ENCODE assay signal across 7 mouse cellular contexts in genomic region chr11:98786359-98787214, GRCm38 (mm10). TPM values are rescaled to one million over a fixed set of nuclear protein-coding genes. Genes with fewer than 3 reads are reported as not detected.
DNase-seq lines count a peak whose midpoint lies in the region; ATAC-seq and TF ChIP-seq lines count a peak whose summit lies in the region.

No protein-coding gene starts in this region.

- no peaks in the 10 kb centered on the region for H3K36me3 ChIP-seq in intestine, postnatal 0 days (ENCODE audit: control insufficient read depth, insufficient read depth)
- H3K36me3 ChIP-seq in midbrain, embryonic 10.5 days, result no peaks in the 10 kb centered on the region

- ATAC-seq in intestine, postnatal 0 days, result peak; percentile 38

- peak; percentile 91 for TF ChIP-seq CTCF in intestine, postnatal 0 days (IDR thresholded peaks at IDR 0.05; ENCODE audit: low read depth)

- H3K9me3 ChIP-seq in intestine, postnatal 0 days (ENCODE audit: control insufficient read depth), result no peaks in the 10 kb centered on the region
- no peaks in the 10 kb centered on the region for H3K9me3 ChIP-seq in midbrain, embryonic 10.5 days (replicated peaks)

- no peaks in the 10 kb centered on the region for H3K27me3 ChIP-seq in intestine, postnatal 0 days (replicated peaks; ENCODE audit: control insufficient read depth, insufficient read depth, low read length)
- H3K27me3 ChIP-seq in midbrain, embryonic 10.5 days (ENCODE audit: low read depth, poor library complexity, severe bottlenecking), result peaks cover 19% of the 10 kb centered on the region

- intact Hi-C loops in left cerebral cortex, postnatal 36 days (cut with DNase I), result loop anchor here (2.0 to 5.0 kb wide), 3 partner anchors 46 to 86 kb away; partner anchors contain the start of genes Csf3 and Thra

- H3K4me3 ChIP-seq in intestine, postnatal 0 days (ENCODE audit: low read depth, low read length), result 0 out of 2 replicates have a peak overlapping the region, but pooled peaks have one; percentile 5
- H3K4me3 ChIP-seq in midbrain, embryonic 10.5 days, result peak overlapping the region; percentile 34

- 3% methylated on average over 14 of the region's 15 CpGs for WGBS in intestine, postnatal 0 days
- WGBS in midbrain, embryonic 10.5 days, result 4% methylated on average over 14 of the region's 15 CpGs

- H3K27ac ChIP-seq in intestine, postnatal 0 days (ENCODE audit: low read depth, low read length), result peak overlapping the region; percentile 77
- peak overlapping the region; percentile 77 for H3K27ac ChIP-seq in midbrain, embryonic 10.5 days (replicated peaks)

- no peak overlapping the region for H3K9ac ChIP-seq in intestine, postnatal 0 days (ENCODE audit: low read depth, low read length)

- peaks cover 22% of the 10 kb centered on the region for H3K4me1 ChIP-seq in intestine, postnatal 0 days (replicated peaks; ENCODE audit: control insufficient read depth, insufficient read depth, low read length)
- H3K4me1 ChIP-seq in midbrain, embryonic 10.5 days, result peaks cover 81% of the 10 kb centered on the region

- DNase-seq in adrenal gland, postnatal 10 days, result peak; percentile 96
- peak; percentile 89 for DNase-seq in embryo, embryonic 11.5 days (ENCODE audit: low read depth, low spot score)
- peak; percentile 90 to 98 for DNase-seq in gastrocnemius, postnatal 4 days (ENCODE audit: low spot score in 2 of 2)
- DNase-seq in left cerebral cortex, postnatal 36 days (ENCODE audit: low spot score in 2 of 2), result peak; percentile 93 to 97
- DNase-seq in midbrain, embryonic 10.5 days (ENCODE audit: low spot score), result peak; percentile 91
- DNase-seq in skeletal muscle tissue, adult 2 months (ENCODE audit: low read depth, low spot score), result peak; percentile 98

- H3K4me2 ChIP-seq in intestine, postnatal 0 days (replicated peaks; ENCODE audit: low read depth), result peak overlapping the region; percentile 49

RNA-seq across cellular contexts. Expression of gene Msl1, which starts 8.7 kb away (rescaled TPM):
- total RNA-seq in adrenal gland, postnatal 10 days (2021), result 10 to 100 TPM; 79.4 to 88.6 TPM
- 10 to 100 TPM; 79.3 to 83.9 TPM for total RNA-seq in gastrocnemius, postnatal 4 days (2021)
- polyA plus RNA-seq in intestine, postnatal 0 days (2015; fragmentation: Nextera tagmentation; extraction: Ambion mirVana), result 12.6 and 15.1 TPM in 2 replicates
- 100 to 1,000 TPM; 169 to 193 TPM for total RNA-seq in left cerebral cortex, postnatal 36 days (2021)
- 22.9 and 24.3 TPM in 2 replicates for polyA plus RNA-seq in midbrain, embryonic 10.5 days (2016; fragmentation: Nextera tagmentation; extraction: Ambion mirVana)

RNA-seq across cellular contexts. Expression of gene Nr1d1, which starts 11.5 kb away (rescaled TPM):
- total RNA-seq in adrenal gland, postnatal 10 days (2021), result 10 to 100 TPM; 15.1 to 59.6 TPM
- 10 to 100 TPM; 26.7 to 34.2 TPM for total RNA-seq in gastrocnemius, postnatal 4 days (2021)
- polyA plus RNA-seq in intestine, postnatal 0 days (2015; fragmentation: Nextera tagmentation; extraction: Ambion mirVana), result 4.1 and 5.1 TPM in 2 replicates
- 100 to 1,000 TPM; 117 to 141 TPM for total RNA-seq in left cerebral cortex, postnatal 36 days (2021)
- 1.4 TPM in 2 replicates for polyA plus RNA-seq in midbrain, embryonic 10.5 days (2016; fragmentation: Nextera tagmentation; extraction: Ambion mirVana)

RNA-seq across cellular contexts. Expression of gene Casc3, which starts 18.1 kb away (rescaled TPM):
- 10 to 100 TPM; 31.9 to 35.7 TPM for total RNA-seq in adrenal gland, postnatal 10 days (2021)
- total RNA-seq in gastrocnemius, postnatal 4 days (2021), result 10 to 100 TPM; 28.3 to 31.6 TPM
- polyA plus RNA-seq in intestine, postnatal 0 days (2015; fragmentation: Nextera tagmentation; extraction: Ambion mirVana), result 10.8 and 12.4 TPM in 2 replicates
- total RNA-seq in left cerebral cortex, postnatal 36 days (2021), result 10 to 100 TPM; 46.7 to 63.5 TPM
- 49.0 and 55.7 TPM in 2 replicates for polyA plus RNA-seq in midbrain, embryonic 10.5 days (2016; fragmentation: Nextera tagmentation; extraction: Ambion mirVana)

RNA-seq across cellular contexts. Expression of gene Thra, which starts 46.1 kb away (rescaled TPM):
- total RNA-seq in adrenal gland, postnatal 10 days (2021), result 100 to 1,000 TPM; 135 to 184 TPM
- 100 to 1,000 TPM; 225 TPM for total RNA-seq in gastrocnemius, postnatal 4 days (2021)
- 32.4 and 39.1 TPM in 2 replicates for polyA plus RNA-seq in intestine, postnatal 0 days (2015; fragmentation: Nextera tagmentation; extraction: Ambion mirVana)
- total RNA-seq in left cerebral cortex, postnatal 36 days (2021), result 100 to 1,000 TPM; 718 to 779 TPM
- polyA plus RNA-seq in midbrain, embryonic 10.5 days (2016; fragmentation: Nextera tagmentation; extraction: Ambion mirVana), result 9.5 and 15.6 TPM in 2 replicates

RNA-seq across cellular contexts. Expression of gene Rapgefl1, which starts 50.0 kb away (rescaled TPM):
- total RNA-seq in adrenal gland, postnatal 10 days (2021), result 1 to 10 TPM in 1 of 2 experiments, under 1 TPM in 1; 0.93 to 1.6 TPM
- total RNA-seq in gastrocnemius, postnatal 4 days (2021), result 1 to 10 TPM; 3.4 to 4.3 TPM
- polyA plus RNA-seq in intestine, postnatal 0 days (2015; fragmentation: Nextera tagmentation; extraction: Ambion mirVana), result 0.69 and 0.80 TPM in 2 replicates
- total RNA-seq in left cerebral cortex, postnatal 36 days (2021), result 100 to 1,000 TPM; 139 to 161 TPM
- 1.3 TPM in 2 replicates for polyA plus RNA-seq in midbrain, embryonic 10.5 days (2016; fragmentation: Nextera tagmentation; extraction: Ambion mirVana)

Comparison
In these comparisons a context has a peak if more than half of its experiments do, and no peak if none do; other contexts are left out.
1. Peak in every context shown above with its lines: DNase-seq, ATAC-seq, H3K4me3 ChIP-seq and H3K27ac ChIP-seq.